Mouse (Mus musculus): ENCODE measurements around the gene Scgb2b7.
"Not testable (repeated sequence)": the region's sequence is repeated elsewhere in the genome, so short reads cannot be mapped to it uniquely, and the experiment has no call there.

Scgb2b7 gene

GRCm38 (mm10) chr7:31705657-31706056, at the start of gene Scgb2b7:
TSS of gene Scgb2b7 (minus strand) at chr7:31705757.
- DNase-seq (ENCODE audit: low read depth), result not testable (repeated sequence)

- not testable (repeated sequence) for DNase-seq (ENCODE audit: low read depth)
Observed at GRCm38 (mm10) chr7:31712365-31712764, 6.8 kb upstream of the Scgb2b7 start, which contains the start of gene Scgb1b7. TSS of gene Scgb1b7 (plus strand) at chr7:31712665.

Data from 416B (cell line).